Mouse (Mus musculus) gastrocnemius, adult 8-10 months (tissue): ENCODE measurements at regions not wholly inside any gene's neighbourhood (a gene's known extent, or its start where the extent isn't known, plus 50 kb on each side); places are given as distances from the start of the nearest gene placed in this dataset.

Experiments
- DNase-seq, 2 experiments: peaks; one replicate each; pipeline ENCODE4 v3.0.0; 2022; ENCODE audit warnings: low spot score in 2 of 2

GRCm38 (mm10) chr14:28626951-28627350, 122.4 kb downstream of the Wnt5a start:
- no peak for DNase-seq

GRCm38 (mm10) chr14:28635175-28635574, 130.6 kb downstream of the Wnt5a start:
- DNase-seq: no peak

GRCm38 (mm10) chr14:28639056-28639455, 134.5 kb downstream of the Wnt5a start:
- no peak for DNase-seq

GRCm38 (mm10) chr14:28645807-28646206, 141.3 kb downstream of the Wnt5a start:
- no peak for DNase-seq

- no peak for DNase-seq
Measured at GRCm38 (mm10) chr14:28649411-28649810, 144.9 kb downstream of the Wnt5a start.

- no peak for DNase-seq
Measured at GRCm38 (mm10) chr14:28653059-28653930, 148.7 kb downstream of the Wnt5a start.

GRCm38 (mm10) chr14:28657216-28657615, 152.7 kb downstream of the Wnt5a start:
- no peak for DNase-seq

- DNase-seq: no peak
Measured at GRCm38 (mm10) chr14:28660872-28661588, 156.5 kb downstream of the Wnt5a start.

GRCm38 (mm10) chr14:28663316-28663715, 158.8 kb downstream of the Wnt5a start:
- no peak for DNase-seq

GRCm38 (mm10) chr14:28664121-28664520, 159.6 kb downstream of the Wnt5a start:
- DNase-seq: no peak

- DNase-seq: peak in 1 of 2 experiments; percentile 45
Measured at GRCm38 (mm10) chr14:28675476-28675875, 170.9 kb downstream of the Wnt5a start.

GRCm38 (mm10) chr14:28699780-28700179, 195.2 kb downstream of the Wnt5a start:
- no peak for DNase-seq

GRCm38 (mm10) chr14:28704729-28705128, 200.2 kb downstream of the Wnt5a start:
- no peak for DNase-seq

GRCm38 (mm10) chr14:28714598-28714997, 210.0 kb downstream of the Wnt5a start:
- no peak for DNase-seq

GRCm38 (mm10) chr14:28720545-28720944, 216.0 kb downstream of the Wnt5a start:
- no peak for DNase-seq

- DNase-seq: no peak
Measured at GRCm38 (mm10) chr14:28725666-28726065, 221.1 kb downstream of the Wnt5a start.

- no peak for DNase-seq
Measured at GRCm38 (mm10) chr14:28733496-28733895, 228.9 kb downstream of the Wnt5a start.

GRCm38 (mm10) chr14:28735446-28735845, 230.9 kb downstream of the Wnt5a start:
- no peak for DNase-seq

- no peak for DNase-seq
Measured at GRCm38 (mm10) chr14:28740076-28740475, 235.5 kb downstream of the Wnt5a start.

GRCm38 (mm10) chr14:28741418-28741817, 236.9 kb downstream of the Wnt5a start:
- no peak for DNase-seq

- DNase-seq: no peak
Measured at GRCm38 (mm10) chr14:28743673-28744072, 239.1 kb downstream of the Wnt5a start.

GRCm38 (mm10) chr14:28750301-28750700, 245.8 kb downstream of the Wnt5a start:
- DNase-seq: no peak

GRCm38 (mm10) chr14:28765201-28765600, 252.8 kb upstream of the Lrtm1 start:
- no peak for DNase-seq
